Mouse (Mus musculus) naive thymus-derived CD4-positive, alpha-beta T cell, adult 2 months (primary cell): ENCODE results near the gene Cyp4f39.
"Not testable (repeated sequence)": the region's sequence is repeated elsewhere in the genome, so short reads cannot be mapped to it uniquely, and the experiment has no call there.

ENCODE experiments used
- DNase-seq: peaks from one replicate; pipeline ENCODE4 v3.0.0-alpha.2; 2011; ENCODE audit warnings: low read depth

Cyp4f39 gene

DNA sequence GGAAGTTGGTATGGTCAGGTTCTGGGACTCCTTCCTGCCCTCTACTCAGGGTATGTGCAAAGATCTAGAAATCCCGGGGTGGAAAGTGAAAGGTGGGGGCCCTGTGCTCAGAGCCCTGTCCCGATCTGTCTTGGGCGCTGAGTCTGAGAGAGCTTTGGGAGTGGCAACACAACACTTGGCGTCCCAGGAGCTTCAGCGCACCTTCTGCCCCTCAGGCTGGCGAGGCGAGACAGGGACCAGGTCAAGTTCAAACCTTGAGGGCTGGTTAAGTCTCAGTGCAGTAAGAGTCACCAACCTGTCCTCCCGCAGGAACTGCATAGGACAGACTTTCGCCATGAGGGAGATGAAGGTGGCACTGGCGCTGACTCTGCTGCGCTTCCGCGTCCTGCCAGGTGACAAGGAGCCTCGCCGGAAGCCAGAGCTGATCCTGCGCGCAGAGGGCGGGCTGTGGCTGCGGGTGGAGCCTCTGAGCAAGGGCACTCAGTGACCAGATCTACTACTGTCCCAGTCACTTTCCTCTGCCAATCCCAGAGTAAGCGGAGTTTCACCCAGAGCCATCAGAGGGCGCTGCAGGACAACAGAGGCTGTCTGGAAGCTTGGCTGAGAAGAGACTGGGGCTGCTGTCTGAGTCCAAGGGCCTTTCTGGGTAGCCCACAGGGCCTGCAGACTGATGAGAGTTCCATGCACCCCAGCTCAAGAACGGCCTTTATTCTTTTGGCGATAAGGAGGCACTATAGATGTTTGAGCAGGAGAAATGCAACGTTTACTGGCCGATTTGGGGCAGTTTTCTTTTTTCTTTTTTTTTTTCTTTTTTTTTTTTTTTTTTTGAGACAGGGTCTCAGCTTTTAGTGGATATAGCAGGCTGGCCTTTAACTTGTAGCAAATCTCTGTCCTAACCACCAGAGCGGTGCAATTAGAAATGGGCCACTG lies 76.2 kb downstream of the Cyp4f39 start:
- peak; percentile 93 for DNase-seq

DNA sequence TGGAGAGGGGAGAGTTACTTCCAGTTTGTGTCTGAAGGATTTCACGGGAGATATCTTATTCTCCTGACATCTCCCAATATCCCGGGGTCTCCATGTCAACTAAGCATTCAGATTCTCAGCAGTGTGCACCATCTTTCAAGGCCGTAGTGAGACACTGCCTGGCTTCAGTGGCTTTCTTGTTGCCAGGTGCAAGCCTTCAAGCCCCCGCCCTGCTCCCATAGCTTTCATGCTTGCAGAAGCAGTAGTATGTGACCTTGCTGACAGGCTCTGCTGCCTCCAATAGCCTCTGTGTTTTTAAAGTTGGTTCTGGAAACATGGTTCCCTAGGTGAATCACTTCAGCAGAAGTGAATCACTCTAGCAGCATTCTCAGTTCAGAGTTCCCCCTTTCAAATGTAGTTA lies 79.8 kb downstream of the Cyp4f39 start:
- not testable (repeated sequence) for DNase-seq

DNA sequence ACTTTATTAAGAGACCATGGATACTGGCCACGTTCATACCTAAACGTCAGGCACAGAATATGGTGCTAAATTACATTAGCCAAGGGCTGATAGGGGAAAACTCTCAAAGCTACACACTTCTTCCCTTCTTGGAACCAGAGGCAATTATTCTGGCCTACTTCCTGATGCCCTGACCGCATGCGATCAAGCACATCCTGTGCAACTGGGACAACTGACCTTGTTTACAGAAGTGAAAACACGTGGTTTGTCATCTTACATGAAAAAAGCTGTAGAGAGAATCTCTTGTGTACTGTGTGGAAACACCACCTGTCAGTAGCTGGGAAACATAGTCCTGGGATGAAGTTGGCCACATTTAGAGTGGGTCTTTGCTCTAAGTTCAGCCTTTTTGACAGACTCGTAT lies 81.5 kb downstream of the Cyp4f39 start:
- DNase-seq, result no peak

DNA sequence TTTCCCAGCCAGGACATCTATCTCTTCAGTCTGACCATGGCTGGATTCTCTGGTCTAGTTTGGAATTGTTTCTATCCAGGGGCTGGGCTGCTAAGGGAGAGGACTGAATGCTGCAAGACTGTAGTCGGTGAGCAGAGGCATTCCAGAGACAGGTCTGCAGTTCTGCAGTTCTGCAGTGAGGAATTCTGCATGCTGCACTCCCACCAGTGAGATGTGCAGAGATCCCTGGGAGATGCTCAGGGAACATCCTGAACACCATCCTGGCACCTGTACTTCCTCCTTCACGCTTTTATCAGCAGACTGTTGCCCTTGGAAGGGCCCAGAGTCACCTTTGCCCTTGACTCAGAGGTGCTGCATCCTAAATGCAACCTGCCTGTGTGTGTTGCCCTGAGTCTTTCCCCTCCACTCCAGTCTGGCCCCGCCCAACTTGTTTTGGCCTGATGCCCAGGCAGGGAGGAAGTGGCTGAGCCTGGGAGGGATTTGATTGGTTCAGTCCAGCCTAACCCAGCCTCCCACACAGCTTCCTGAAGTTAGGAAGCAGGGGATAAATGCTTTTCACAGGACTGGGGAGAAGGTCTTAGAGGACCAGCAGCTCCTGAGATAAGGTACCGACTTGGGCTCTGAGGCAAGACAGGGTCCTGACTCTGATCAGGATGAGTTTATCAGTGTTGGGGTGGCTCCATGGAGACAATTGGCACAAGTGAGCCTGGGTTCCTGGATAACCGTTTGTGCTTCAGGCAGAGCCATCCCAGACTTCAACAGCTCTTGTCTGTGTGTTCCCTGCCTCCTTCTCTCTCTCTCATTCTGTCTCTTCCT lies 83.7 kb downstream of the Cyp4f39 start, which contains the start of gene Cyp4f16:
Cyp4f16 (plus strand) TSS at position 508 of the 816 bp plus-strand sequence.
- peak; percentile 68 for DNase-seq

DNA sequence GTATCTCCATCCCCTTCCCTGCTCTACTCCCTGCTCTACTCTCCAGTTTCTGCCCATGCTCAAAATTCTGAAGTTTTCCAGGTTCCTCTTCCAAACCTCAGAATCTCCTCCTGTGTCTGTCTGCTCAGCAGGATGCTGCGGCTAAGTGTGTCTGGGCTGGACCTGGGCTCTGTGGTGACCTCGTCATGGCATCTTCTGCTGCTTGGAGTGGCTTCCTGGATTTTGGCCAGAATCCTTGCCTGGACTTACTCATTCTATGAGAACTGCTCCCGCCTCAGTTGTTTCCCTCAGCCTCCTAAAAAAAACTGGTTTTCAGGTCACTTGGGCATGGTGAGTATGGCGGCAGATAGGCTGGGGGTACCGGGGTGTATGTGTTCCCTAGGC lies 84.3 kb downstream of the Cyp4f39 start:
- DNase-seq, result no peak
